Mouse (Mus musculus): ENCODE measurements around the gene Gm45837. TPM values are rescaled to one million over a fixed set of nuclear protein-coding genes. Genes with fewer than 3 reads are reported as not detected.

Gene Gm45837
- polyA plus RNA-seq, 1 experiment from 2014 or later: 0.21 TPM

DNA sequence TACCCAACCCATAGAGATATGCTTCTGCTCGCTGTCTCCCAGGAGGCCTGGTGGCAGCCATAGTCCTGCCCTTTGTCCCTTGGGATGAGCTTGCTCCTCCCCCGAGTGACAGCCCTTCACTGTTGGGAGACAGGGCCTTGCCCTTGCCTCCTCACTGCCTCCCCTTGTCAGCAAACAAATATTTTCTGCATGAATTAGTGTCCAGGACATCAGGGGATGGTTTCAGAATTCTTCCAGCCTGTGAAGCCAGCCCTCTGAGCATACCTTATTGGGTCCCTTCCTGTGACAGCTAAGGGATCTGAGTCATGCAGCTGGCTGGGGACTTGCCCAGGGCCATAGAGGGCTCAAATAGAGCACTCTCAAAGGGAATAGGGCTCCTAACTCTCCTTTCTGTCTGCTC lies 98.5 kb downstream of the Gm45837 start:
- H3K36me3 ChIP-seq (ENCODE audit: control insufficient read depth, insufficient read depth, low read length): no peaks in the 10 kb centered on the region
- no peak overlapping the region for H3K27ac ChIP-seq (replicated peaks; ENCODE audit: low read depth, low read length)
- H3K4me1 ChIP-seq (ENCODE audit: control insufficient read depth, insufficient read depth, low read length): no peaks in the 10 kb centered on the region
- H3K4me2 ChIP-seq (ENCODE audit: low read depth, severe bottlenecking): no peak overlapping the region
- H3K27me3 ChIP-seq (ENCODE audit: control insufficient read depth, insufficient read depth, low read length): peaks cover 8% of the 10 kb centered on the region; the same call in 1 of the 2 replicates
- no peak for DNase-seq (ENCODE audit: low spot score)
- H3K9ac ChIP-seq (ENCODE audit: low read length): no peak overlapping the region
- WGBS: 63% methylated on average over 2 of the region's 2 CpGs
- no peaks in the 10 kb centered on the region for H3K9me3 ChIP-seq (ENCODE audit: control insufficient read depth, low read length)
- no peak for ATAC-seq (ENCODE audit: insufficient number of reproducible peaks, low FRiP score, low TSS enrichment, low read depth)
- no peak overlapping the region for H3K4me3 ChIP-seq (ENCODE audit: low read depth, low read length)

DNA sequence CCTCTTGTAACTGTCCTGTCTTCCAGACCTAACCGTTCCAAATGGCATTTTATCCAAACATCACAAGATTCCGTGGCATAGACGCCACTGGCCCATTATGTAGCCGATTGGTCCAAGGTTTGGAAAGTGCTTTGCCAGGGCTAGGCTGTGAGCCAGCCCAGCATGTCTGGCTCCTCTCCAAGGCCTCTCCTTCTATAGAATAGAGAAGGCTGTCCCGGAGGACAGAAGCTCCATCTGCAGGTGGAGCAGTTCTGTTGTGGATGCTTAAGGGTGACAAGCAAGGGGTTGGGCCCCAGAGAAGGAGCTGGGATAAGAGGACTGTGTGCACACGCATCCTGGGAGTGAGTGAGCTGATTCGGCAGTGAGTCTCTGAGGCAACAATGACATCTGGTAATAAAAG lies 103.0 kb downstream of the Gm45837 start:
- WGBS: 82% methylated on average over 7 of the region's 7 CpGs
- H3K9ac ChIP-seq (ENCODE audit: low read length): no peak overlapping the region

GRCm38 (mm10) chr7:101514768-101515167 lies 104.1 kb downstream of the Gm45837 start:
- 85% methylated on average over 6 of the region's 6 CpGs for WGBS
- ATAC-seq (ENCODE audit: insufficient number of reproducible peaks, low FRiP score, low TSS enrichment, low read depth): no peak
- Histone ChIP-seq H3K27ac (replicated peaks; ENCODE audit: low read depth, low read length) (no peak overlapping the region), H3K27me3 (ENCODE audit: control insufficient read depth, insufficient read depth, low read length) (no peaks in the 10 kb centered on the region), H3K9ac (ENCODE audit: low read length) (no peak overlapping the region), H3K9me3 (ENCODE audit: control insufficient read depth, low read length) (no peaks in the 10 kb centered on the region), H3K4me3 (ENCODE audit: low read depth, low read length) (no peak overlapping the region), H3K4me1 (ENCODE audit: control insufficient read depth, insufficient read depth, low read length) (no peaks in the 10 kb centered on the region), H3K36me3 (ENCODE audit: control insufficient read depth, insufficient read depth, low read length) (no peaks in the 10 kb centered on the region), H3K4me2 (ENCODE audit: low read depth, severe bottlenecking) (no peak overlapping the region)
- DNase-seq (ENCODE audit: low spot score): no peak

More for the DNA sequence above, 103.0 kb downstream of the Gm45837 start:
- Histone ChIP-seq H3K4me2 (ENCODE audit: low read depth, severe bottlenecking) (no peak overlapping the region), H3K4me3 (ENCODE audit: low read depth, low read length) (no peak overlapping the region), H3K27ac (replicated peaks; ENCODE audit: low read depth, low read length) (no peak overlapping the region), H3K36me3 (ENCODE audit: control insufficient read depth, insufficient read depth, low read length) (no peaks in the 10 kb centered on the region), H3K27me3 (ENCODE audit: control insufficient read depth, insufficient read depth, low read length) (no peaks in the 10 kb centered on the region), H3K4me1 (ENCODE audit: control insufficient read depth, insufficient read depth, low read length) (no peaks in the 10 kb centered on the region), H3K9me3 (ENCODE audit: control insufficient read depth, low read length) (no peaks in the 10 kb centered on the region)
- no peak for DNase-seq (ENCODE audit: low spot score)
- ATAC-seq (ENCODE audit: insufficient number of reproducible peaks, low FRiP score, low TSS enrichment, low read depth): no peak

DNA sequence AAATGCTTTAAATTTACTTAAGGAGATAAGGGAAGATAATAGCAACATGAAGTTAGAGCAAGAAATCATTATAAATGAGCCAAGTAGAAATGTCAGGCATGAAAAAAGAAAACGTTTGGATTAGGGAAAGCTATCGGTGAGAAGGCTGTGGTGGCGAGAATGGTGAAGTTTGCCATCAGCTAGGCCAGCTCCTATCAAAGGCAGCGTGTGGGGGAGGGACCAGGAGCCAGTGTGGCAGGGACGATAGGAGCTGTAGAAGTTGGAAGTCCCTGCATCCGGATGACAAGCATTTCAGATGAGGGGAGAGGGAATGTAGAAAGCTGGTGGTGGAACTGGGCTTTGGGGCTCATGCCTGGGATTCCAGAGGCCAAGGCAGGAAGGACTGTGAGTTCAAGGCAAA lies 104.6 kb downstream of the Gm45837 start:
- no peak for DNase-seq (ENCODE audit: low spot score)
- Histone ChIP-seq H3K9ac (ENCODE audit: low read length) (no peak overlapping the region), H3K4me3 (ENCODE audit: low read depth, low read length) (no peak overlapping the region), H3K27ac (replicated peaks; ENCODE audit: low read depth, low read length) (no peak overlapping the region), H3K36me3 (ENCODE audit: control insufficient read depth, insufficient read depth, low read length) (no peaks in the 10 kb centered on the region), H3K27me3 (ENCODE audit: control insufficient read depth, insufficient read depth, low read length) (no peaks in the 10 kb centered on the region), H3K4me2 (ENCODE audit: low read depth, severe bottlenecking) (no peak overlapping the region), H3K9me3 (ENCODE audit: control insufficient read depth, low read length) (no peaks in the 10 kb centered on the region), H3K4me1 (ENCODE audit: control insufficient read depth, insufficient read depth, low read length) (no peaks in the 10 kb centered on the region)
- WGBS: 62% methylated on average over 6 of the region's 6 CpGs
- ATAC-seq (ENCODE audit: insufficient number of reproducible peaks, low FRiP score, low TSS enrichment, low read depth): no peak

- H3K4me2 ChIP-seq (ENCODE audit: low read depth, severe bottlenecking): no peak overlapping the region
- H3K36me3 ChIP-seq (ENCODE audit: control insufficient read depth, insufficient read depth, low read length): no peaks in the 10 kb centered on the region
- no peaks in the 10 kb centered on the region for H3K4me1 ChIP-seq (ENCODE audit: control insufficient read depth, insufficient read depth, low read length)
- H3K27me3 ChIP-seq (ENCODE audit: control insufficient read depth, insufficient read depth, low read length): no peaks in the 10 kb centered on the region
- ATAC-seq (ENCODE audit: insufficient number of reproducible peaks, low FRiP score, low TSS enrichment, low read depth): no peak
- no peak for DNase-seq (ENCODE audit: low spot score)
- no peak overlapping the region for H3K9ac ChIP-seq (ENCODE audit: low read length)
- H3K27ac ChIP-seq (replicated peaks; ENCODE audit: low read depth, low read length): no peak overlapping the region
- no peak overlapping the region for H3K4me3 ChIP-seq (ENCODE audit: low read depth, low read length)
- no peaks in the 10 kb centered on the region for H3K9me3 ChIP-seq (ENCODE audit: control insufficient read depth, low read length)
- 65% methylated on average over 6 of the region's 6 CpGs for whole genome bisulfite sequencing
Measured at GRCm38 (mm10) chr7:101516460-101516859, 105.8 kb downstream of the Gm45837 start.

DNA sequence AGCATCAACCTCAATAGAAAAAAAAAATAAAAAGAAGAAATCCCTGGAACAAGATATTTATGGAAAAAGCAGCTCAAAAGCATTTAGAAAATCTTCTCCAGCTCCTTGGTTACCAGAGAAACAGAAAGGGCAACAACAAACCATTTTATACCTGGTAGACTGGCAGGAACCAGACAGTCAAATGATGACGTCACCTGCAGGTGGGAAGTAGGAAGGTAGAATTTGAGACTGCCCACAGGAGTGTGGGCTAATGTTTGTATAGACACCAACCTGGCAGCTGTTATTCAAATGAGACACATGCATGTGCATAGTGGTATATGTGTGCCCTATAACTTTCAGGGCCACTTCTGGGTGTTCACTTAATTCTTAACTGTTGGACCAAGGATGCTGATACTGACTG lies 111.0 kb downstream of the Gm45837 start:
- 78% methylated on average over 1 of the region's 1 CpGs for WGBS

DNA sequence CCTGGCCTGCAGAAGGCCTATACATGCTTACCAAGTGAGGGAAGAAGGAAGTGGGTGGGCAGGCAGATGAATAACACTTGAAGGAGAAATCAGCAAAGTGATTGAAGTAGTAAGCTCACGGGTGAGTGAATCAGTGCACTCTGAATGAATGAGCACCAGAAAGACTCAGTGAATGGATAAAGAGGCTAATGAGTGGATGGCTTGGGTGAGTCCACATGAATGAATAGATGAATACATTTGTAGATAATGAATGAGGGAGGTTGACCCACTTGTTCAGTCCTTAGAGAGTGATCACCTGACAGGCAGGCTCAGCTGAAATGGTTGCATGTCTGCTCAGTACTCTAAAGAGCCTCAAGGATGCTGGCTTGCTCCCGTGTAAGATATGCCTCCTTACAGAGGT lies 112.5 kb downstream of the Gm45837 start:
- DNase-seq (ENCODE audit: low spot score): no peak
- no peak overlapping the region for H3K9ac ChIP-seq (ENCODE audit: low read length)
- no peaks in the 10 kb centered on the region for H3K9me3 ChIP-seq (ENCODE audit: control insufficient read depth, low read length)
- H3K4me1 ChIP-seq (ENCODE audit: control insufficient read depth, insufficient read depth, low read length): no peaks in the 10 kb centered on the region
- ATAC-seq (ENCODE audit: insufficient number of reproducible peaks, low FRiP score, low TSS enrichment, low read depth): no peak
- no peaks in the 10 kb centered on the region for H3K36me3 ChIP-seq (ENCODE audit: control insufficient read depth, insufficient read depth, low read length)
- no peak overlapping the region for H3K4me2 ChIP-seq (ENCODE audit: low read depth, severe bottlenecking)
- H3K4me3 ChIP-seq (ENCODE audit: low read depth, low read length): no peak overlapping the region
- H3K27ac ChIP-seq (replicated peaks; ENCODE audit: low read depth, low read length): no peak overlapping the region
- no peaks in the 10 kb centered on the region for H3K27me3 ChIP-seq (ENCODE audit: control insufficient read depth, insufficient read depth, low read length)
- WGBS: 85% methylated on average over 2 of the region's 2 CpGs

More for the DNA sequence above, 111.0 kb downstream of the Gm45837 start:
- ATAC-seq (ENCODE audit: insufficient number of reproducible peaks, low FRiP score, low TSS enrichment, low read depth): no peak
- Histone ChIP-seq H3K27ac (replicated peaks; ENCODE audit: low read depth, low read length) (no peak overlapping the region), H3K27me3 (ENCODE audit: control insufficient read depth, insufficient read depth, low read length) (no peaks in the 10 kb centered on the region), H3K9me3 (ENCODE audit: control insufficient read depth, low read length) (no peaks in the 10 kb centered on the region), H3K4me2 (ENCODE audit: low read depth, severe bottlenecking) (no peak overlapping the region), H3K4me1 (ENCODE audit: control insufficient read depth, insufficient read depth, low read length) (no peaks in the 10 kb centered on the region), H3K9ac (ENCODE audit: low read length) (no peak overlapping the region), H3K36me3 (ENCODE audit: control insufficient read depth, insufficient read depth, low read length) (no peaks in the 10 kb centered on the region), H3K4me3 (ENCODE audit: low read depth, low read length) (no peak overlapping the region)
- no peak for DNase-seq (ENCODE audit: low spot score)

DNA sequence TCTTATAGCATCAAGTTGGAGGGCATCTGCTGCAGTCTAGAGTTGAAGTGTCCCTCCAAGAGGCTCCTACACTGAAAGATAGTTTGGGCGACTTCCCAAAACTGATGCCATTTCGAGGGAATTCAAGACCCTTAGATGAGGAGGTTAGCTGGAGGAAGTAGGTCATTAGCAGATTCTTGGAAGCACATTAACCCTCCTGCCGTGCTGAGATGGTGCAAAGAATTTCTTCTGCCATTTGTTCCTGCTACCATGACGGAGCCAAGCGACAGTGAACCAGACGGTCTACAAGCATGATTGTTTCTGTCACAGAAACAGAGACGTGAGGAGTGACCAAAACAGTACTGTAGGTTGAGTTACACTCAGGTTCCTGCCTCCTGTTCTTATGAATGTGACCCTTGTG lies 115.8 kb downstream of the Gm45837 start:
- H3K9me3 ChIP-seq (ENCODE audit: control insufficient read depth, low read length): no peaks in the 10 kb centered on the region
- DNase-seq (ENCODE audit: low spot score) (no peak), ATAC-seq (ENCODE audit: insufficient number of reproducible peaks, low FRiP score, low TSS enrichment, low read depth) (no peak)
- no peak overlapping the region for H3K27ac ChIP-seq (replicated peaks; ENCODE audit: low read depth, low read length)
- H3K4me3 ChIP-seq (ENCODE audit: low read depth, low read length): no peak overlapping the region
- H3K9ac ChIP-seq (ENCODE audit: low read length): no peak overlapping the region
- no peaks in the 10 kb centered on the region for H3K27me3 ChIP-seq (ENCODE audit: control insufficient read depth, insufficient read depth, low read length)
- WGBS: 61% methylated on average over 7 of the region's 7 CpGs
- H3K36me3 ChIP-seq (ENCODE audit: control insufficient read depth, insufficient read depth, low read length): no peaks in the 10 kb centered on the region
- H3K4me1 ChIP-seq (ENCODE audit: control insufficient read depth, insufficient read depth, low read length): no peaks in the 10 kb centered on the region
- no peak overlapping the region for H3K4me2 ChIP-seq (ENCODE audit: low read depth, severe bottlenecking)

DNA sequence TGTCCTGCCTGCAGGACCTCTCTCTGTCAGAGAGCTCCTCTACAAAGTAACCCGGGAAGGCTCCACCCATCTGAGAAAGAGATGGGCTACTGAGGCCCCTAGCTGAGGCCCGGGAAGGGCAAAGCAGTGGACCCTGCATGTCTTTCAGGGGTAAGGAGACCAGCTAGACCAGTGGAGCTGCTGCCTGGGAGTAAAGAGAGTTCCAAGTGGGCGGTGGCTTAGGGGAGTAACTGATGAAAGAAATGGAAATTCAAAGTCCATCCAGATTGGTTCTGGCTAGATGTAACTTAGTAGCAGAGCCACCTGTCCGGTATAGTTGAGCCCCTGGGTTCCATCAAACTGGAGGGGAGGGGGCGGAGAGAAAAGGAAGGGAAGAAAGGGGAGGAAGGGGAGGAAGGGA lies 123.7 kb downstream of the Gm45837 start:
- no peaks in the 10 kb centered on the region for H3K27me3 ChIP-seq (ENCODE audit: control insufficient read depth, insufficient read depth, low read length)
- no peak overlapping the region for H3K4me2 ChIP-seq (ENCODE audit: low read depth, severe bottlenecking)
- no peaks in the 10 kb centered on the region for H3K36me3 ChIP-seq (ENCODE audit: control insufficient read depth, insufficient read depth, low read length)
- H3K4me1 ChIP-seq (ENCODE audit: control insufficient read depth, insufficient read depth, low read length): no peaks in the 10 kb centered on the region
- no peaks in the 10 kb centered on the region for H3K9me3 ChIP-seq (ENCODE audit: control insufficient read depth, low read length)
- WGBS: 24% methylated on average over 5 of the region's 5 CpGs
- no peak overlapping the region for H3K27ac ChIP-seq (replicated peaks; ENCODE audit: low read depth, low read length)
- no peak overlapping the region for H3K4me3 ChIP-seq (ENCODE audit: low read depth, low read length)
- DNase-seq (ENCODE audit: low spot score) (no peak), ATAC-seq (ENCODE audit: insufficient number of reproducible peaks, low FRiP score, low TSS enrichment, low read depth) (no peak)
- H3K9ac ChIP-seq (ENCODE audit: low read length): no peak overlapping the region

All from limb, embryonic 11.5 days (tissue).